Mouse (Mus musculus) liver, adult 2 months (tissue): ENCODE data around the gene Glp1r.

ENCODE experiments used
- CTCF ChIP-seq: fragments of 200-500 bp; IDR thresholded peaks from 2 replicates; pipeline ENCODE4 v1.5.1; 2011; ENCODE audit warnings: low read depth, low read length, control low read depth
- POLR2A ChIP-seq: fragments of 200-500 bp; IDR thresholded peaks from 2 replicates; pipeline ENCODE4 v1.6.1; 2011; ENCODE audit warnings: low read length, control low read depth; ENCODE audit not compliant: insufficient read depth; ENCODE audit errors: extremely low read depth

DNA sequence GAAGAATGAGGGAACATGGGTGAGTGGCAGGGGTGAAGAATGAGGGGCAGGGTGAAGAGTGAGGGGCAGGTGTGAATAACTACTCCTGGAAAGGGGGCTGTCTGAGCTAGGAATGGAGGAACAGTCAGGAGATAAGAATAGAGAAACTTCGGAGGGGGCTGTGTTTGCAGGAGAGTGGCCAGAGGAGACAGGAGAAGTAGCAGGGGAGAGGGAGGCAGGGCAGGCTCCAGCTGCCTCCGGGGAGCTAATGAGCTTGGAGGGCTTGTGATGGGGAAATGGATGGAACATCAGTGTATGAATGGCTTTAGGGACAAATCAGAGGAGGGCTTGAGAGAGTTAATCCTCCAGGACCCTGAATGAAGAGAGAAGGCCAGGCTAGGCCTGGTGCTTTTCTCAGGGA is 4.5 kb upstream of the Glp1r start:
- TF ChIP-seq CTCF (no peak), POLR2A (no peak)
